Mouse (Mus musculus) hindbrain, embryonic 10.5 days (tissue): ENCODE measurements around the gene Gm2012. TPM values are rescaled to one million over a fixed set of nuclear protein-coding genes. Genes with fewer than 3 reads are reported as not detected.
"Not testable (repeated sequence)": the region's sequence is repeated elsewhere in the genome, so short reads cannot be mapped to it uniquely, and the experiment has no call there.

ENCODE experiments used
- DNase-seq: peaks from one replicate; pipeline ENCODE4 v3.0.0-alpha.2; 2017; ENCODE audit warnings: low spot score
- H3K27ac ChIP-seq: fragments of 300-500 bp; sonication (generic); 2 replicates; pipeline ENCODE4 v1.5.1; 2016; ENCODE audit warnings: mild to moderate bottlenecking, moderate library complexity
- H3K27me3 ChIP-seq: fragments of 300-500 bp; sonication (generic); 2 replicates; pipeline ENCODE4 v1.6.1; 2016; ENCODE audit warnings: mild to moderate bottlenecking; ENCODE audit not compliant: poor library complexity, insufficient read depth, severe bottlenecking
- H3K36me3 ChIP-seq: fragments of 300-500 bp; sonication (generic); 2 replicates; pipeline ENCODE4 v1.6.1; 2016; ENCODE audit warnings: mild to moderate bottlenecking, moderate library complexity
- H3K4me1 ChIP-seq: fragments of 300-500 bp; sonication (generic); replicated peaks from 2 replicates; pipeline ENCODE4 v1.6.1; 2016; ENCODE audit warnings: mild to moderate bottlenecking
- H3K4me3 ChIP-seq: fragments of 300-500 bp; sonication (generic); 2 replicates; pipeline ENCODE4 v1.5.1; 2016; ENCODE audit warnings: mild to moderate bottlenecking, moderate library complexity
- H3K9me3 ChIP-seq: fragments of 300-500 bp; sonication (generic); 2 replicates; pipeline ENCODE4 v1.6.1; 2016; ENCODE audit warnings: mild to moderate bottlenecking, moderate library complexity
- WGBS: fragments of 180-500 bp; shearing (Covaris S2); methylation state at CpG from one replicate; pipeline ENCODE4 v1.1.7; 2016; 5-methylcytosine and 5-hydroxymethylcytosine counted together
- polyA plus RNA-seq: library from polyadenylated mRNA; unstranded; fragments of >200 nt; fragmentation: Nextera tagmentation; extraction: Ambion mirVana; gene quantifications from 2 replicates; pipeline ENCODE4 v1.2.1, GENCODE M21; 2016

Gm2012 gene
- not detected in 2 replicates for polyA plus RNA-seq

DNA sequence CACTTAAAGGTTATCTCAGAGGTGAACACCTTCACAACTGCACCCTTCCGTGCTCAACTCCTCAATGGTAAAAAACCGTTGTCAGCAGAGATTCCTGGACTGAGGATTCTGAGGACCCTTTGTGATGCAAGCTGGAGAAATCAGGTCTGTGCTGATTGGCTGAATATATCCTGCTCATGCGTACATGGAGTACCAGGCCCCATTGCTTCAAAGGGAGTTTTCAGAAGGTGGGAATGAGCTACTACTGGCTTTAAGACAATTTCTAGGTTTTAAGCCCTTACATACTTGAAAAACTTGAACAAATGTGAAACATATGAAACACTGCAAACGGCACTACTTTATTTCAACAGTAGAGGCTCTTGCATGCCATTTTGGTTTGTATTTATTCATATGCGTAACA, at the start of gene Gm2012:
Gene Gm2012 (minus strand): TSS at position 101 of the 400 bp plus-strand sequence.
- not testable (repeated sequence) for H3K27ac ChIP-seq, H3K27me3 ChIP-seq, H3K4me3 ChIP-seq, H3K4me1 ChIP-seq, H3K36me3 ChIP-seq, H3K9me3 ChIP-seq, DNase-seq
- WGBS: 100% methylated on average over 1 of the region's 5 CpGs

DNA sequence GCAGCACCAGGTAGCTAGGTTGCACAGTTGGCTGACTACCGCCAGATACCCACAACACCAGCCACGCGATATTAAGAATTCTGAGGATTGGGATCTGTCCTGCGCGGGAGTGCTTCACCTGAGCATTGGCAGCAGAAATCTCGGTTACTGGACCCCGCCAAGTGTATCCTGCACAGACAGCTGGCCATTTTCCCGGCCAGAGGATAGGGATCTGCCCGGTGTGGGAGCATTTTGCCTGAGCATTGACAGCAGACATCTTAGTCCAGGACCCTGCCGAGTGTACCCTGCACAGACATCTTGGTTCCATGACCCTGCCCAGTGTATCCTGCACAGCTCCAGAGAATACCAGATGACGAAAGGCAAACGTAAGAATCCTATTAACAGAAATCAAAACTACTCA, 72.0 kb downstream of the Gm2012 start:
- DNase-seq, H3K4me1 ChIP-seq: not testable (repeated sequence)
- 79% methylated on average over 12 of the region's 12 CpGs for WGBS

More for the DNA sequence above, 72.0 kb downstream of the Gm2012 start:
- not testable (repeated sequence) for H3K27ac ChIP-seq, H3K36me3 ChIP-seq, H3K27me3 ChIP-seq, H3K4me3 ChIP-seq, H3K9me3 ChIP-seq

Other genes starting within 250 kb of the Gm2012 start
- not detected in 2 replicates for gene Gm5168, start 180.3 kb downstream of the Gm2012 start, polyA plus RNA-seq
- not detected in 2 replicates for gene Gm2030, start 78.7 kb upstream of the Gm2012 start, polyA plus RNA-seq